Mouse (Mus musculus) embryonic stem cell, embryonic (primary cell): ENCODE measurements around the gene Fas.

Experiments used
- CTCF ChIA-PET, 4 experiments: fragments of 300-600 bp in 2 of 4; fragments of 350-600 bp in 2 of 4; sonication (Branson Sonifier 250); formaldehyde crosslinking; loops; one replicate each; lab custom pipeline; 2022; ENCODE audit warnings: inconsistent platforms in 2 of 4; lab: Charles Lee
- POLR2A ChIA-PET, 4 experiments: fragments of 300-600 bp in 2 of 4; fragments of 350-600 bp in 2 of 4; sonication (Branson Sonifier 250); formaldehyde crosslinking; loops; one replicate each; lab custom pipeline; 2022; ENCODE audit warnings: antibody characterized with exemption in 4 of 4, inconsistent platforms in 1 of 4; lab: Charles Lee

The Fas gene

DNA sequence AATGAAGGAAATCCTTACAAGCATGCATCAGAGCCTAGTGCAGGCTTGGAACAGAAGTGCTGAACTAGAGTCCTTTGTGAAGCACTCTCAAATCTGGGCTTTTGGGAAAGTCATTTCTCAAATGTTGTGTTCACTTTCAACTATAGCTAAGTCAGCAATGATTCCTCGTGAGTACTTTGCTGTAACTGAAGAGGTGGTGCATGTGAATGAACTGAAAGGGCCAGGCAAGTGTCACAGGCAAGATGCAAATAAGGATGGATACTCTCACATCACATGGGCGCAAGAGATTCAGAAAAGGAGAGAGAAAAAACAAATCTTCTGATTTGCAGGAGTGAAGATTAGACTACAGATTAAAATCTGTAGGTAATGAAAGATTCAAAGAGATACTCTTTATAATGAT, 10.0 kb downstream of the Fas start:
- CTCF ChIA-PET: no interaction called here
- POLR2A ChIA-PET: no interaction called here

DNA sequence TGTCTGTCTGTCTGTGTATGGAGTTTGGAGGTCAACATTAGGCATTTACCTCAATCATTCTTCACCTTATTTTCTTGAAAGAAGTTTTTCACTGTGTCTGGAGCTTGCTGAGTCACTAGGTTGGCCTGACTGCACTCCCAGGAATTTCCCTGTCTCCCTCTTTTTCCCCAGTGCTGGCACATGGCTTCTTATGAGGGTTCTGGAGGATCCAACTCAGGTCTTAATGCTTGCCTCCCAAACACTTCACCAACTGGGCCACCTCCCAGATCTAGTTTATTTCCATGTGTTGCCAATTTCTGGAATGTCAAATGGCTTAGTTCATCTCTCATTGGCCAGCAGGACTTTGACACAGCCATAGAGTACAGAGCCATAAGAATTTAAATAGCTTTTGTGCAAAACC, 14.5 kb downstream of the Fas start:
- ChIA-PET POLR2A (no interaction called here), CTCF (interaction anchor here in 1 of 4 experiments (0.7 kb wide), 1 partner anchor 13 kb away, joined by 5 read pairs; no protein-coding TSS in a partner anchor)

DNA sequence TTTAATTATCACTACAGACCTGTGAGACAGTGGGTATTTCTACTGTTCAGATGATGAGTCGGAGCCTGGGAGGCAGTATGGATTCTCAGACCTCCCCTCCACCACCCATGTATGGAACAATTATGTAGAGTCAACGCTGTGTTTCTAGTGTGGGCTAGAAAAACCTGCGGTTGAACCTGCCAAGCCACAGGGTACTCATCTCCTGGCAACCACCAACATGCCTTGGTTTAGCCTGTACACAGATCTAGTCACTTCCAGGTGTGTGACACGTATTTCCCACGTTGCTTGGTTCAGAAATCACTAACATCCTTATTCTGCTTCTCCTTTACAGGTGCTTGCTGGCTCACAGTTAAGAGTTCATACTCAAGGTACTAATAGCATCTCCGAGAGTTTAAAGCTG, 16.3 kb downstream of the Fas start:
- ChIA-PET POLR2A (no interaction called here), CTCF (no interaction called here)

- ChIA-PET CTCF (interaction anchor here in 1 of 4 experiments (0.6 kb wide), 1 partner anchor 239 kb away, joined by 4 read pairs; the partner anchor contains the start of gene Ifit2), POLR2A (no interaction called here)
Observed at GRCm38 (mm10) chr19:34312151-34312728, 21.8 kb downstream of the Fas start.

DNA sequence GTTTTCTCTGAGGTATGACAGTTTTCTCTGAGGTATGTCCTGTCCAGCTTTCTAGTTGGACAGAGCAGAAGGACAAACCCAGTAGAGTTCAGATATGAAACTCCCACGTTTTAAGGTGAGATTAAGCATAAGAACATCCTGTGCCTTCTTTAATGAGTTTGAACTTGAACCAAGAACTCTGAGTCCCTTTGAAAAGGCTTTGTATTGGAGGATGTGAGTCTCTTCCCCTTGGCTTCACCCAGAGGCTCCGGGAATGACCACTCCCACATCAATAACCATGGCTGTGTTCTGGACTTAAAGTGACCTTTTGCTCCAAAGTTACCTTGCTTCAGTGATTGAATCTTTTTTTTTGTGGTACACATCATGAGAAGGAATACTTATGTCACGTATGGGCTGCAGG, 37.6 kb downstream of the Fas start:
- ChIA-PET POLR2A (no interaction called here), CTCF (no interaction called here)

DNA sequence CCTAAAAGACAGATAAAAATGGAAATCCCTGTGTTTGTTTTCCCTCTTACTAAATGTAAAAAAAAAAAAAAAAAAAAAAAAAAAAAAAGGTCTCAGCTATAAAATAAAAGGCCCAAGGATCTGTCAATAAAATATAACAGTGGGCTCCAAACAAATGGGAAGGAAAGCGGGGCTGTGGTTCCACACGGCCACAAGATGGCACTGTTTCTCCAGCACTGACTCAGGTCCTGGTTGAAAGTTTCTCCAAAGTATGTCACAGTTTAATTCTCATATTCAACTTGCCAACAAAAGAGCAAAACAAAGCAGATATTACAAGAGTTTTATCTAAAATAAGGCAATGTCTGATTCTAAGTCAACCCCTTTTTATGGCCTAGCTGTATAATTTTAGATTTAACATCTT, 43.8 kb downstream of the Fas start:
- ChIA-PET CTCF (interaction anchor here in 1 of 4 experiments (0.6 to 1.3 kb wide), 2 partner anchors 149 to 216 kb away, joined by 3 to 4 read pairs; partner anchors contain the start of gene Ifit2), POLR2A (no interaction called here)

- ChIA-PET POLR2A (no interaction called here), CTCF (no interaction called here)
Observed at GRCm38 (mm10) chr19:34344702-34345101, 54.2 kb downstream of the Fas start.

DNA sequence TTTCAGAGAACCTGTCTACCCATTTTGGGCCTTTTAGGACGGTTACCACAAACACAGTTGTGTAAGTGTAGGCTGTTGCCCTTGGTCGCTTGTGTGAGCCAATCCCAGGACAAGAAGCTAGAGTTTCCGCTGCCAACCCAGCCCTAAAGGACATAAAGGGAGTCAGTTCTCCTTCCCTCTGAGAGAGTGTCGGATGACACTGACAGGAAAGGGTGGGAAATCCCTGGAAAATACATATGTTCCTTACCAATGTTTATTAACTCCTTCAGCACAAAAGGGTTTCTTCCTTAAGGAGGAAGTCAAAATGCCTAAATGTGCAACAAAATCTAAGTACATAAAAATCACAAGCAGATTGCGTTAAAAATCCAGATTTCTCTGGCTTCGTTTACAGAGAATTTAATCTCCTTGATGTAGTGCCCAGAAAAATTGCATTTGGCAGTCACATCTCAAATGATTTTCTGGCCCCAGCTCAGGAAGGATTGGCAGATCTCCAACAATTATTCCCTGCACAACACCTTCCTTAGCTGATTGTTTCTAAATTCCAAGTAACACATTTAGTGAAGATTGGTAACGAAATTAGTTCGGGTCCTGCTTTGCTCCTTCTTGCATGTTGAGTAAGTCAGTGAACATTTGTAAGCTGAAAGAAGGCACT, 55.3 kb downstream of the Fas start:
- CTCF ChIA-PET: no interaction called here
- POLR2A ChIA-PET: no interaction called here

- CTCF ChIA-PET: no interaction called here
- POLR2A ChIA-PET: interaction anchor here in 1 of 4 experiments (0.7 kb wide), 1 partner anchor 16 kb away, joined by 10 read pairs; no protein-coding TSS in a partner anchor
Observed at GRCm38 (mm10) chr19:34353291-34353805, 62.9 kb downstream of the Fas start.

DNA sequence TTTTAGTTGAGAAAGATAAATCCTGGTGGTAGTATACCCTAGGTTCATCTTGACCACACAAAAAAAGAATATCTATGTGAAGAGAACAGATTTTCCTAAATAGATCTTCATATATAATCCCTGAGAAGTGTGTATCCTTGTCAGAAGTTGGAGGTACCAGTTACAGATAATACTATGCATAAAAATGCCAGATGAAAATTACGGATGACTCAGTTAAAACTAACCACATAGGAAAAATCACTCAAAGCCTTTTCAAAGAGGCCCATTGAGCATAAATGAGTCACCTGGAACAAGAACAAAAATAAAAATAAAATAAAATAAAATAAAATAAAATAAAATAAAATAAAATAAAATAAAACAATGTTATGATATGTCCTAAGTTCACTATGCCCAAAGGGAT, 72.2 kb downstream of the Fas start:
- ChIA-PET CTCF (no interaction called here), POLR2A (no interaction called here)

DNA sequence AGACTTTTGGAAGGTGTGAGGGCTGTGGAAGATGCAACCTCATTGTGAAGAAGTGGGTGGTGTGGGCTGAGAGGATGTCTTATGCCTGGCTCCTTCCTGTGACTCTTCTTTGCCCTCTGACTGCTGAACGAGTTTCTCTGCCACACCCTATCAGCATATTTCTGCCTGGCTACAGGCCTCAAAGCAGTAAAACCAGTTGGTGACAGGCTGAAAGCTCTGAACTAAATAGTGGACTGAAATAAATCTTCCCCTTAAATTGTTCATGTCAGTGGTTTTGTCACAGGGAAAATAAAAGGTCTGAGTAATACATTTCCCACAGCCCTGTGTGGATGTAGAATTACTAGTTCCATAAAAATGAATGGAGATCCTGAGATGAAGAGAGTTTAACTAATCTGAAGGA, 79.1 kb downstream of the Fas start:
- POLR2A ChIA-PET: interaction anchor here in 1 of 4 experiments (0.6 kb wide), 1 partner anchor 17 kb away, joined by 10 read pairs; no protein-coding TSS in a partner anchor
- CTCF ChIA-PET: no interaction called here

DNA sequence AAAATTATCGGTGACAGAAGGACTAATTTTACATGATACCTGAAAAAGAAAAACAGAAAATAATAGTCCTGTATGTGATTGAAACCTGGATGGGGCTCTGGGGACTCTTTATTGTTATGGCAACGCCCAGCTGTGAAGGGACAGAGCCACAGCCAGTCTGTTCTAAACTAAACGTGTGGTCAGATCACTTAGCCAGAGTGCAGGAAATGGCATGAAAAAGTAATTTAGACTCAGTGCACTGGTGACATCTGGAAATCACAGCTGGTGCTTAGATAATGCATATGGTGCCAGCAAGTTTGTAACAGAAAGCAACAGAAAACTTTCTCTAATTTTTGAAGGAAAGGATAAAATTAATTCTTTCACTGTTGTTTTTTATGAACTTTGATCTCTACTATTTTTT, 79.9 kb downstream of the Fas start:
- POLR2A ChIA-PET: no interaction called here
- CTCF ChIA-PET: no interaction called here
